Mouse (Mus musculus) ZHBTc4 (cell line): ENCODE measurements around the gene E130308A19Rik.
A peak's percentile ranks its signal among the peaks of the same experiment; 100 is the strongest.

Experiments
- DNase-seq: peaks from one replicate; pipeline ENCODE4 v3.0.0-alpha.2; 2011; ENCODE audit warnings: low read depth, low spot score

The E130308A19Rik gene

DNA sequence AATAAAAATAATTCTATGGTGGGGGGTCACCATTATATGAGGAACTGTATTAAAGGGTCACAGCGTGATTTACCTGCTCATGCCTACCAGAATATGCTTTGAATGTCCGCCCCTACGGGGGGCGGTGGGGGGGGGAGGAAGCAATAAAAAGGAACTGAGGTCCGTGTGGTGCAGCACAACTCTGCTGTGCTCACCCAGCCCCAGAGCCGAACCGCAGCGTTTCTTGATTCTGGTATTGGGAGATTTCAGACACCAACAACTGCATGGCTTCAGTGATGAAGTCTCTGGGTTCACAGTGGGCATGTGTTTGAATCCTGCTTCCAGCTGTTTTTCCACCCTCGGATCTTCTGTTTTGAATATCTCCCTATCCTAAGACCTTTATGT is 101.9 kb downstream of the E130308A19Rik start:
- no peak for DNase-seq

DNA sequence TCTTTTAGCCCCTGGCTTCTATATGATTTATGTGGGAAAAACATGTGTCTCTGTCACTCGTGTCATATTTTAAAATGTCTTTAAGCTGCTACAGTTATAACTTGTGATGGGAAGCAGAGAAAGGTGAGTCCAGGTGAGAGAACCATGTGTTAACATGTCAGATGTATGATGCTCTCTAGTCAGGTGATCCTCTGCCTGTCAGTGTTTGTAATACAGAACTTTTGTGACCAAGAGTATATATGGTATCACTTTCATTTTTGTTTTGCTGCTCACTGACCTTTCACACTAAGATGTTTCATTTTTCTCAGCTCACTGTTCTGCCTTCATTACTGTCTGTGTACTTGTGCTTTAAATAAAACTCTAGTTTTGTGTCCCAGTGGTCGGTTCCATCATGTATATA is 102.8 kb downstream of the E130308A19Rik start:
- no peak for DNase-seq

DNA sequence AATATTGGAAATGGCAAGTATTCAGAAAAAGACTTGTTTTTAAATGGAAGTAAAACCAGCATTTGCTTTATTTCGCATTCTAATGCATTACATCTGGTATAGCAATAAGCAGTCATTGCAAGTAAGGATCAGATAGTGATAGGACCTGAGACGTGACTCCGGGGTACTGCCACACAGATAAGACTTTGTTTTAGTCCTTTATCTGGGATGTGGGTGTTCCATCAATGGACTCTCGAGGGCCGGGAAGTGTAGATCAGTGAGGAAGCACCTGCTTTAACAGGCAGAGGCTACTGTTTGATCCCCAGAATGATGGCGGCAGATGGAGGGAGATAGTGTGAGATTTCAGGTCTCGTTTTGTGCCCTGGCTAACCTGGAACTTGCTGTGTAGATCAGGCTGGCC is 105.5 kb downstream of the E130308A19Rik start:
- no peak for DNase-seq

DNA sequence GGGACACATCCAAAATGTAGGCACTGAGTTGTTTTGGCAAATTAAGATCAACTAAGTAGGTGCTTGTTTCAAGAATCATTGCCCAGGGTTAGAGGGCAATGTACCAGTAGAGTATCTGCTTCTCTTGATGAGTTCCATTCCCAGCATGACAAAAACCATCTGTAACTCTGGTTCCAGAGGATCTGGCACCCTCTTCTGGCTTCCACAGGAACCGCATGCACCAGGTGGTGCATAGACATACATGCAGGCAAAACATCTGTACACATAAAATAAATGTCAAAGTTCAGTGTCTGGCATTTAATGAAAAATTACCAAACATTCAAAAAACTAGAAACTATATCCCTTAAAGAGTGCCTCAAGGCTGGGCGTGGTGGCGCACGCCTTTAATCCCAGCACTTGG is 113.3 kb downstream of the E130308A19Rik start:
- peak; percentile 69 for DNase-seq

DNA sequence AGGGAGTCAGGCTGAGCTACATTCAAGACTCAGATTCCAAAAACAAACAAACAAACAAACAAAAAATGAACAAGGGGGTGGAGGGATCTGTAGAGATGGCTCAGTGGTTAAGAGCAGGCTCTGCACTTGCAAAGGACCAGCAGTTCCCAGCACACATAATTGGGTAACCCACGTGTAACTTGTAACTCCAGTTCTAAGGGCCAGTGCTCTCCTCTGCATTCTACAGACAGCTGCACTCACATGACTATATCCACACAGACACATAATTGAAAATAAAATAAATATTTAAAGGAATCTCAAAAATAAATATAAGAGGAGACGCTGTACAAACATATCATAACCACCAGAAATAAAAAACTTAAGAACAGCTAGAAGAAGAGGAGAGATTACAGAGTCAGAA is 113.9 kb downstream of the E130308A19Rik start:
- DNase-seq: no peak

GRCm38 (mm10) chr4:59753491-59754140 is 127.6 kb downstream of the E130308A19Rik start:
- DNase-seq: no peak

DNA sequence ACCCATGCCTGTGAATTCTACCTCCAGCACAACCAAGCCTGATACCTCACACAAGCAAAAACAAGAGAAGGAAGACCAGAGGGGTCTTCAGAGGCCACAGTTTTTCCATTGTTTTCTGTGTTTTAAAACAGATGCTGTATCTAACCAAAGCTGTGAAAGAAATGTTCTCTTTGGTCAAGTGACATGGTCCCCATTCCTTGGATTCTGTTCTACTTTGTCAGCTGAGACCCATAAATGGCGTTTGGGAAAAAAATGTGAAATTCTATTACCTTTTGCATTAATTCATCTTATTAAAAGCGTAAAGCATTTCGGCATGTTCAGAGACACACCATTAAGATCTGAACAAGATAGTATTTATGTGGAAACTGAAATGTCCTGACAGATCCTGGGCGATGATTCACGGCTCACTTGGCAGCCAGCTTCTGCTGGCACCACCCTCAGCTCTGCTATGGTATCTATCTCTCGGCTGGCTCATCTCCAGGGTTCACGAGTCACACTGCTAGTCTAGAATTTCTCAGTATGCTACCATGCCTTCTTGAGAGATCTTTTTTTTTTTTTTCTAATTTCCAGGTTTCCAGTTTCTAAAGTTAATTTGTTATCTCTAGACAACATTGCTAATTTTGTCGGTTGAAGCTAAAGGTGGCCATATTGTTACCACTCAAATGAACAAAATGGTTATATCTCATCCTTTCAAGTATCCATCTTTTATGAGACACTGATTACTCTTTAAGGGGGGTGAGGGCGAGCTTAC is 130.5 kb downstream of the E130308A19Rik start:
- DNase-seq: no peak

DNA sequence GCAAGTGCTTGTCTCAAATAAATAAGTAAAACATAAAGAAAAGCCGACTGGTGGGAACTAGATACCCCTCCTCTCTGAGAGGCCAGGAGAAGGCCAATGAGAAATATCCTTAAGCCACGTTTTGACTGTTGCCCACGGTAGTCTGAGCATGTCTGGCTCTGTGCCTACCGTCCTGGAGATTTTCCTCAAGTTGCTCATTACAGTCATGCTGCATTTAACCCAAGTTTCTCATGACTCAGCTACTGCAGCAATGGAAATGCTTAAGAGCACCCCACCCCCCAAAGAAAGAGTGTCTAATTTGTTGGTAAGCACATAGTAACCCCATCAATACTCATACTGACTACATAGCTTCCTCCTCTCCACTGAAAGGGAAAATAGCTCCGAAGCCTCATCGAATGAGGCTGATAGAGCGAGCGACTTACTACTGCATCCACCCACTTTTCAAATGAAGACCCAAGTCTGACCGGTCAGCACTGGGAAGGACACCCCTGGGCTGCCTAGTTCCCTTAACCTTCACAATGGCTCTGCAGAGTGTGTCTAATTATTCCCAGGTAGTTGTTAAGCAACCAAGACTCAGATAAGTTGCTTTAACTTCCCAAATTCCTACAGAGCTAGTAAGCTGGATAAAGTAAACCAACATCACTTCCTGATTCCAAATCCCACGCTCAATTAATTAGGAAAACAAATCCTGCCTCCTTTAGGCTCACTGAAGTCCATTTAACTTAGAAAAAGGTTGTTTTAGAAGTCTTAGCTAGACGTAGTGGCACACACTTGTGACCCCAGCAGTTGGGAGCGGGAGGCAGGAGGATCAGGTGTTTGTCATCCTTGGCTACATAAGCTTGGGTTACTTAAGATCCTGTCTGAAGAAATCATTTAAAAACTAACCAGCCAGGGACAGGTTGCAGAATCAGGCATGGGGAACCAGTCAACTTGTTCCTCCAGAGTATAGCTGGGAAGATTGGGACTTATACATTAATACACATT is 131.7 kb downstream of the E130308A19Rik start:
- DNase-seq: no peak

DNA sequence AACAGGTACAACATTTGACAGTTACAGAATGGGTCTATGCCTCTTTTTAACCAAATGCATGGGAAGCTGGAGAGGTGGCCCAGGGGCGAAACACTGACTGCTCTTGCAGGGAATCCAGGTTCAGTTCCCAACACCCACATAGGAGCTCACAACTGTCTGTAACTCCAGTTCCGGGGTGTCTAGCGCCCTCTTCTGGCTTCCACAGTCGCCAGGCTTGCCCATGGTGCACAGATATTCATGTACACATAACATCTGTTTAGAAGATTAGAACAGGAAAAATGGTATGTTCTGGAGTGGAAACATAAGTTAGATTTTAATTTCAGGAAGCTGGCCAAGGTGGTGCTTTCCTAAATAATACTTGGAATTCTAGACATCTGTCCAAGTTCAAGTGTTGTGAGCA is 134.0 kb downstream of the E130308A19Rik start:
- peak; percentile 65 for DNase-seq

DNA sequence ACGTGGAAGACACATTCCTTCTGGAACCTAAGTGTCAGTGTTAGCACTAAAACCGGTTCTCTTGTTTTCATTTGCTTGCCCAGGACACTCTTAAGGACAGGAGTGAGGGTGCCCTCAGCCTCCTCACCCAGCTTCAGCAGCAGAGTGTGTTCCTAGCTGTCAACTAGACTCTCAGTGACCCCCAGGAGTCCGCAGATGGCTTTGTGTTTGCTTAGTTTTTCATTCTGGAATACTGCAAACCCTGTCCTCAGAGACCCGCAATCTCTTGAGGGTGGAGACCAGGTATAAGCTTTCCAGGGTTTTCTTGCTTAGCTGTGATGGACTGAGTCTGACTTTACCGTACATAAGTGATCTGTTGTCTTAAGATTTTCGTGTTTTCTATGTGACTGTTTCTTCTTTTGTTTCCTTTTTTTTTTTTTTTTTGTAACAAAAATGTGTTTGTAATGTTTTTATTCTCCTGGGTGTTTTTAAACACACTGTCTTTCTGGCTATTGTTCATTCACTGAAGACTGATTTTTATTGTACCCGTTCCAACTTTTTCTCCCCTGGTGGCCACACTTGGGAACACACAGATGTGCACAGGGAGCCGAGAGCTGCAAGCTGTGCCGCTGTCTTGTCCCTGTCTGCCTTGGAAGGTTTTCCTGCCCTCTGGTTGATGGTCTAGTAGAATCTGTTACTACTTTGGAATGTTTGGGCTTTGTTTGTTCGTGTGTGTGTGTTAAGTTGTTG is 134.8 kb downstream of the E130308A19Rik start:
- DNase-seq: peak; percentile 69

DNA sequence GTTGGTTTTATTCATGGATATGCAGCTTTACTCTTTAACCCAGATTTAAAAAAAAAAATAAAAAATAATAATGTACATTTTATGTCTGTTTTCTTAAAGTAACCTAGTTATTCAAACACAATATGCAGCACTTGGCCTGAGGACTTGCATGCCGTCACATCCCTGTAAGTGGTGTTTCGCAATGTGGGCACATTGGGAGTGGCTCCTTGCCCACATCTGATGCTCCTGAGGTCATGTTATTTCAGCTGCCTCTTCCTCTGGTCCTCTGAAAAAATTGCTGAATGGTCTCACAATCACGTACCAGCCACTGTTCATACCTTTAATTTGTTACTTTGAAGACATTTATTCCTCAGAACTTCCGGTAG is 135.3 kb downstream of the E130308A19Rik start:
- no peak for DNase-seq

DNA sequence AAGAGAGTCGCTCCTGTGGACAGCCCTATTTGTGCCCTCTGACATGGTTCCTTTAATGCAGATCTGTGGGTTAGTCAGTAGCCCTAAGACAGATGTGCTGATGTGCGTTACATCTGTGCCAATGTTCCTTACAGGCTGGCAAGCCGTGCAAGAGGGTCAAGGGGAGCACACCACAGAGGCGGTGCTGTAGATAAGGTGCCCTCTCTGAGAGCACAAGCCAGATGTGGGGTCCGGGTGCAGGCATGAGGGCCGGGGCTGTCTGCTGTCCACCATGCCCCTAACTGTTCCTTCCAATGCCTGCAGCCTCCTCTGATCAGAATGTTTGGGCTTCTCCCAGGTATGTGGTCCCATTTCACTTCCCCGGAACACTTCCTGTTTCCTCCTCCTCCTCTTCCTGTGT is 138.9 kb downstream of the E130308A19Rik start:
- DNase-seq: no peak

- DNase-seq: peak; percentile 24
Observed at GRCm38 (mm10) chr4:59765385-59766005, 139.5 kb downstream of the E130308A19Rik start.

GRCm38 (mm10) chr4:59767717-59768116 is 141.7 kb downstream of the E130308A19Rik start:
- DNase-seq: no peak

- DNase-seq: no peak
Observed at GRCm38 (mm10) chr4:59772171-59772879, 146.3 kb downstream of the E130308A19Rik start.

DNA sequence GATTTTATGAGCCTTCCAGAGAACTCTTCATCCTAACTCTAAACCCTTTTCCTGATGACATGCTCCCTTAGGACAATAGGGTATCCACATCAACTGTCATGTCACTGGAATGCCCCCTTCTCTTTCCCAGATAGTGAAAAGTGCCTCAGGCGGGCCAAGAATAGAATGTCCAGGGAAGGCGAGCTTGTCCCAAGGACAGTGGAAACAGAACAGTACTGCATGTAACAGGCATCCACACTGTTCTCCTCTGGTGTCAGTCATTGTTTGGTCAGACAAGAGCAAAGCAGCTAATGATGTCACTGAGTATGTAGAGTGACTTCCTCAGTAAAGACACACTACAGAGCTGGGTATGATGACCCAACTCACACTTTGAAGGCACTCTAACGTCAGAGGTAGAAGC is 151.8 kb downstream of the E130308A19Rik start:
- no peak for DNase-seq

GRCm38 (mm10) chr4:59780568-59780967 is 154.6 kb downstream of the E130308A19Rik start:
- DNase-seq: peak; percentile 32

DNA sequence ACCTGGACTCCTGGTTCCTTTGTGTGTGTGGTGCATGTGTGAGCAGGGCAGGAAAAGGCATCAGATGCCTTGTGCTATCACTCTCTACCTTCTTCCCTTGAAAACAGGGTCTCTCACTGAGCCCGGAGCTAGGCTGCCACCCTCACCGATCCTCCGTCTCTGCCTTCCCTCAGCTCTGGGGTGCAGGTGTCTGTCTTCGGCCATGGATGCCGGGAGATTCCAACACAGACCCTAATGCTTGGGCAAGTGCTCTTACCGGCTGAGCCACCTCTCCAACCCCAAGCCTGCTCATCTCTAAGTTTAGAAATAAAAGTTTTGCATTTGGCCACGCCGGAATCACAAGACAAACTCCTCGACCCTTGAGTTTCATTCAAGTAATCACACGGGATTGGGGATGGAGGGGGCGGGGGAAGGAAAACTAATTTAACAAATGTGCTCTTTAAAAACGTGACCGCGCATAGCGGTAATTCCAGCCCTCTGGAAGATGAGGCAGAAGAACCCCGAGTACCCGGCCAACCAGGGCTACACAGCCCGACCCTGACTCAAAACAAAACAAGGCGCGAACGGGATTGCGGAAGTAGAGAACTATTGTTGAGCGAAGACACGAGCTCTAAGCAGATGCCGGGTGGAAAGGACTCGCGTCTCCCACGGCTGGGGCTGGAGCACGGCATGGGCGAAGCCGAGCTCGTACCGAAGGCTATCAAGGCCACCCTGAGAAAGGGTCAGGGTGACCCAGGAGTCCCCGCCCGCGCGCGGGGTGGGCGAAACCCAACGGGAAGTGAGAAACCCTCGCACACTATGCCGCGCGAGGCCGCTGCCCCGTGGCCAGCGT is 157.1 kb downstream of the E130308A19Rik start:
- DNase-seq: peak; percentile 79

DNA sequence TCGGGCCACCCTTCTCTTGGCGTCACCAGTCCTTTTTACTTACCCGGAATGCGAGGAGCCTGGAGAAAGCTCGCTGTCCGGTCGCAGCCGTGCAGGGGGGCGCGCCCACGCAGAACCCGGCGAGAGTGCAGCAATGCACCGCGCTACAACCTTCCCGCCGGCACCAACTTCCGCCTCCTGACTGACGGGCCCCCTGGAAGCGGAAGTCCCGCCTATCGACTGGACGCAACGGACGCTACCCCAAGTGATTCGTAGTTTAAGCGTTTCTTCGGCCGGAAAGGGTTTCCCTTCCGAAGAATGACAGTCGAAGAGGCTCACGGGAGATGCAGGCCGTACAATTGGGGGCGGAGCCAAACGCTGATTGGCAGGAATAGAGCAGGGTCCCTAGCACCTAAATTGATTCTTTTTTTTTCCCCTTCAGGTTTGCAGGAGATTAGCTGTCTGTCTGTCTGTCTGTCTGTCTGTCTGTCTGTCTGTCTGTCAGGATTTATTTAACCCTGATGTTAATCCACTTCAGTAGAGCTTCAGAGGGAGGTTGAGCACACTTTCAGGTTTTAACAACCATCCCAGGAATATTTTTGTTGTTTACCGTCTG is 157.8 kb downstream of the E130308A19Rik start:
- peak; percentile 99 for DNase-seq
